Mouse (Mus musculus) R1 (cell line): ENCODE measurements around the gene Mapre3.
A peak's percentile ranks its signal among the peaks of the same experiment; 100 is the strongest.

ENCODE experiments used
- DNase-seq: peaks from one replicate; pipeline ENCODE4 v3.0.0-alpha.2; 2018; ENCODE audit warnings: low read depth, low spot score

The Mapre3 gene

GRCm38 (mm10) chr5:30814424-30815119, at the start of gene Mapre3:
Gene Mapre3 (plus strand): TSS chr5:30814641.
- DNase-seq: peak; percentile 99

- no peak for DNase-seq
These were observed 48.7 kb upstream of the Mapre3 start for GRCm38 (mm10) chr5:30765596-30766370.

GRCm38 (mm10) chr5:30768082-30768481, 46.4 kb upstream of the Mapre3 start:
- no peak for DNase-seq

- DNase-seq: no peak
These were observed 45.8 kb upstream of the Mapre3 start for GRCm38 (mm10) chr5:30768598-30768997.

GRCm38 (mm10) chr5:30769075-30769474, 45.4 kb upstream of the Mapre3 start:
- no peak for DNase-seq

- DNase-seq: peak; percentile 83
These were observed 39.7 kb upstream of the Mapre3 start for GRCm38 (mm10) chr5:30774601-30775371.

- DNase-seq: no peak
These were observed 33.7 kb upstream of the Mapre3 start for GRCm38 (mm10) chr5:30780699-30781098.

GRCm38 (mm10) chr5:30781147-30781546, 33.3 kb upstream of the Mapre3 start:
- DNase-seq: no peak

GRCm38 (mm10) chr5:30787381-30787780, 27.1 kb upstream of the Mapre3 start:
- DNase-seq: no peak

GRCm38 (mm10) chr5:30790047-30790446, 24.4 kb upstream of the Mapre3 start:
- no peak for DNase-seq

- peak; percentile 85 for DNase-seq
These were observed 18.3 kb upstream of the Mapre3 start for GRCm38 (mm10) chr5:30796125-30796524.

- DNase-seq: peak; percentile 19
These were observed 17.0 kb upstream of the Mapre3 start for GRCm38 (mm10) chr5:30797482-30797881.

GRCm38 (mm10) chr5:30797982-30798381, 16.5 kb upstream of the Mapre3 start:
- DNase-seq: no peak

GRCm38 (mm10) chr5:30798965-30799364, 15.5 kb upstream of the Mapre3 start:
- no peak for DNase-seq

GRCm38 (mm10) chr5:30802724-30803467, 11.5 kb upstream of the Mapre3 start:
- no peak for DNase-seq

- DNase-seq: peak; percentile 82
These were observed 8.3 kb upstream of the Mapre3 start for GRCm38 (mm10) chr5:30806106-30806505.

GRCm38 (mm10) chr5:30815120-30815465, 652 bp downstream of the Mapre3 start:
- DNase-seq: peak; percentile 43

- no peak for DNase-seq
These were observed 1.9 kb downstream of the Mapre3 start for GRCm38 (mm10) chr5:30816261-30816791.

GRCm38 (mm10) chr5:30818758-30819309, 4.4 kb downstream of the Mapre3 start:
- no peak for DNase-seq

GRCm38 (mm10) chr5:30822689-30823088, 8.2 kb downstream of the Mapre3 start:
- DNase-seq: no peak

GRCm38 (mm10) chr5:30823091-30823490, 8.7 kb downstream of the Mapre3 start:
- DNase-seq: no peak
